Mouse (Mus musculus) Muller cell, postnatal 12 days (primary cell): ENCODE data around the gene Sec63.
A peak's percentile ranks its signal among the peaks of the same experiment; 100 is the strongest.

Source experiments
- DNase-seq: peaks from one replicate; pipeline ENCODE4 v3.0.0-alpha.2; 2015; ENCODE audit errors: inconsistent ontology term

Sec63 gene

DNA sequence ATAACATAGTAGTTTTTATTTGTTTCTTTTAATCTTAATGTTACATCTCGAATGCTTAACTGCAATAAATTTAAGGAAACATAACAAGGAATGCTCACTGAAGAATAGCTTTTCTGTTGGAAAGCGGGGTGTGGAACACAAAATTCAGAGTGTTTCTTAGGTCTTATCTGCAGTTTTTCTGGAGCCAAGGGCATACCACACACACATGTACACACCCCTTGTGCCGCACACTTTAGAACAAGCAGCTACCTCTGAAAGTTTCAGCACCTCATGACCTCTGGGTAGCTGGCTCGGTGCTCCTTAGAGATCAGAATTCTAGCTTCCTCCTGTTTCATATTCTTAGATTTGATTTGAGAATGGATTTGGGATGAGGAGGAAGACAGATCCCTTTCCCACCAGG lies 101.5 kb downstream of the Sec63 start:
- DNase-seq, result peak; percentile 29

DNA sequence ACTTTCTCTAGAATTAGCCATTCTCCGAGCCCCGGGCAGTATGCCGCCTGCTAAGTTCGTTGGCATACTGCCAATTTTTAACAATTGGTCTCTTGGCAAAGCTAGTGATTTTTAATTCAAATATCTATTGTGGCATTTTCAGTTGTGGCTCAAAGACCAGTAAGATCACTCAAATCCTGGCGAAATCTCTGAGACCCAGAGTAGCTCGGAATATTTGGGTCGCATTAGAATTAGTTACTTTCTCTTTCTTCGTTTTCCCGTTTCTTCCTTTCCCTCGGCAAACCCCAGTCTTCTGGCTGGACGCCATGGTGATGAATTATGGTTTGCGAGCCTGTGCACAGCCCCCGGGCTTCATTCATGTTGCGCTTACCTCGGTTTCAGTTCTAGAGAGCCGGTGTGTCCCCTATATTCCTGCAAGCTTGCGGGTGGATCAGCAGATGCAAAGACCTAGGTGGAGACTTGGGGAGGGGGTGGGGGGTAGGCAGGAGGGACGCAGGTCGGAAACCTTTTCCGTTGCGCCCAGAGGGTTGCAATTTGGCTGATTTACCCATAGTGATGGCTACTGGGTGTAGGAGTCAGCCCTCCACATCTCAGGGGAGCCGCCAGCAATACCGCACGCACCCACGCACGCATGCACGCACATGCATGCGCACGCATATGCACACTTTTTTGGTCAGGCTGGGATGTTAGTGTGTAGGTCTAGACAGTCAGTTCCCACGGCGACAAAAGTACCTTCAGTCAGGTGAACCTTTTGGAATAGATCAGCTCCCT lies 102.5 kb downstream of the Sec63 start:
- peak; percentile 68 for DNase-seq

DNA sequence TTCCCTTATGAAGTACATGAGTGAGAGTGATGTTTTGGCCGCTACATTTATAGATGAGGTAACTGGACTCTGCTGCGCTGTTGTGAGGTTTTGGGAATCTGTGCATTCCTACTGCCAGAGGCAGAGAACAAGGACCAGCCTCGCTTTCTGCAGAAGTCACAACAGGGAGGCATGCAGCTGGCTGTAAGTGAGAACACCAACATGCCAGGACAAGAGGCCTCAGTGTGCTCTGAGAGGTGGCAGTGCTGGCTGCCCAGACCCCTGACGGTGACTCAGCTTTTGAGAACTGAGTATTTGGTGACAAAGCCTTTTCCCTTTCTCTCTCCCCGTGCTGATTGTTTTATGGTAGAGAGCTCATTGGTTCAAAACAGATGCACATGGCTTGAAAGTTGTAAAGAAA lies 103.4 kb downstream of the Sec63 start:
- DNase-seq, result peak; percentile 77

DNA sequence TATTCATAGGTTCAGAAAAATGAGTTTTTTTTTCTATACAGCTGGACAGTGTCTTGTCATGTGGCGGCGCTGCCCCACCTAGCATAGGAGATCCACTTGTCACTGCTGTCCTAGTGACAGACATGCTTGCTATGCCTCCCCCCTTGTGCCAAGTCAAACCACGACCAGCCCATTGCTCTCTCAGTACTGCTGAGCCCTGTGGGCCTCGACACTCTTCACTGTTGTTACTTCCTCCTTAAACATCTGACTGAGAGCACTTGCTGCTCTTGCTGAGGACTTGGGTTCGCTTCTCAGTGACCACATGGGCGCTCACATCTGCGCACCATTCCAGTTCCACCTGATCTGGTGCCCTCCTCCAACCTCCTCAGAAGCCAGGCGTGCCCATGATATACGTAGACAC lies 107.1 kb downstream of the Sec63 start:
- no peak for DNase-seq

DNA sequence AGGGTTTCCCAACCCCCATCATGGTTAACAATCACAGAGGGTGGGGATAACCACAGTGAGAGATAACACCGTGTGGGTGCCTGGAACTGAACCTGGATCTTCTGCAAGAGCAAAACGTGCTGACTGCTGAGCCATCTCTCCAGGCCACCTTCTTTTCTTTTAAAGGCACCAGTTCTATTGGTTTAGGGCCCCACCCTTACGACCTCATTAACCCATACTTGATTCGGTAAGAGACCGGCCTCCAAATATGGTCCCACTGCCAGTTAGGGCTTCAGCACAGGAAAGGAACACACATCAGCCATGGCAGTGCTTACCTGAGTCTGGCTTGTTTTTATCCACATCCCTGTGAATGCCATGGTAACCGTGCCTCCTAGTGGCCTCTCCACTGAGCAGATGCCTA lies 108.2 kb downstream of the Sec63 start:
- DNase-seq, result no peak

DNA sequence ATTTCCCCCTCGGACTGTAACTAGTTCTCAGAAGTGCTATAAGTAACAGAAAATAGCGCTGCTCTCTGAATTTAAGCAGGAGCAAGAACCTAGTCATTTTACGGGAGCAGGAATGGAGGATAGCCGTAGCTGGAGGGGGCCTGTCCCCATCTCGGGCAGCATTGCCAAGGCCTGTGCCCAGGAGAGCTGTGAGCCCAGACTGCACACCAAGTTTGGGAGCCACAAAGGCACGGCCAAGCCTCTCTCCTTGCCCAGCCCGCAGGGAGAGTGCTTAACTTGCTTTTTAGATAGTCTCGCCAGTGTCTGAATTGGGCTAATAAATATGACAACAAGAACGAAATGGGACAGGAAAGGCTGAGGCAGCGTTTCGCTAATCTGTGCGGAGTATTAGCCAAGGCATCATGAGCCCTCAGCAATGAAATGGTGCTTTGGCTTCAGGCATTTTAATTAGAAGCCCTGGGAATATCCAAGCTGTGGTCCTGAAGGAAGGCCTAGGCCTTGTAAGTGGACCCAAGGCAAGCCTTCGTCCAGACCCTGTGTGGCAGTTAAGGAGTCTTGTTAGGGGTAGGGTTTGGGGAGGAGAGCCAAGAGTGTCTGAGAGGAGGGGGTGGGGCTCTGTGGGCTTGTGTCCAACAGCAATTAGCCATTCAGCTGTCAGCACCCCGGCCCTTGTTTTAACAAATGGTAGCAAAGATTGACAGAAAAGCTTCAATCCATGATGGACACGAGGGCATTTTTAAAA lies 111.1 kb downstream of the Sec63 start:
- no peak for DNase-seq

DNA sequence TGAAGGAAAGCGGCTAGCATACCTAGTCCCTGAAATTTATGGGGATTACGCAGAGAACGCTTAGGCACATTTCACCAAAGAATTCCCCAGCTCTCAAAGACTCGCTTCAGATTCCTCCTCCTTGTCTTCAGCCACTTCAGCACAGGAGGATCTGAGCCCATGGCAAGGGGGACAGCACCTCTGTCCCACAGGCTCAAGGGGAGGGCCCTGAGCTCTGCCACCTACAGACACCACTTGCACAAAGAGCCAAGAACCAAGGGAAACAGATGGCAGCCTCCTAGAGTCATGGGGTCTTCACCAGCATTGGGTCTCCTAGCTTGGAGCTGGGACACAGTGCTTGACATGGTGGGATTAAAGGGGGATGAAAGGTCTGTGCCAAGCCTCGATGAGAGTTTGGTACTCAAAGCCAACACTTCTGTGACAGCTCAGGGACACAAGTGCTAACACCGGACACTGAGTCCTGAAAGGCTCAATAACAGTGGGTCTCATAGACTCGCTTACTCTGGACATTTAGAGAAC lies 111.8 kb downstream of the Sec63 start:
- no peak for DNase-seq

DNA sequence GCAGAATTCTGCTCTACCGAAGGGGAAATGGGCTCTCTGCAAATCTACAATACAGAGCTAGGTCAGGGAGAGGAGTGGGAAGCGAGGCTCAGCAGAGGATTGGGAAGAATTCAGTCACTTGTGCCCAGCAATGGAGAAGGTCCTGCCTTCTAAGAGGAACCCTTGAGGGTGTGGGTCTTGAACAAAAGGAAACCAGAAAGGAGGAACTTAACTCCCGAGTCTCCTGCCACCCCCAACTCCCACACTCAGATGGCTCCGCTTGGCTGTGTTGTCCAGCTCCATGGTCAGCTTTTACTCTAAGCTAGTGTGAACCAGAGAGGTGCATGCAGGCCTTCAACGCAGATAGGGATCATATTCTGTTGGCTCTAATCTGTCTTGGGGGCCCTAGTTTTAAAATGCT lies 114.9 kb downstream of the Sec63 start:
- no peak for DNase-seq

DNA sequence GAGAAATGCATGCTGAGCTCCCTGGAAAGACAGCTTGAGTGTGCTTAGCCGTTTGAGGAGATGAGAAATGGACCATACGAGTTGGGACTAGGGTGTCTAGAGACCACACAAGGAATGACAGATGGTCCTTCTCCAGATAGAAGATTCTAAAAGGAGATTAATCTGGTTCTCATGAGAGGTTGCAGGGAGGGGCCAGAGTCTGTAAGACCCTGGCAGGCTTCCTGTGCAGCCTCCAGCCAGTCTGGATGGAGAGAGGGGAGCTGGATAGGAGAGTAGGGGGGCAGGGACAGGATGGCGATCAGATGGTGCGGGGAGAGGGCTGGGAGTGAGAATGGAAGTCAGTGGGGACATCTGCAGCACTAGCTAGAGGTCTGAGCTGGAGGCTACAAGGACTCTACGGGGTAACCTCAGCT lies 118.0 kb downstream of the Sec63 start:
- no peak for DNase-seq

DNA sequence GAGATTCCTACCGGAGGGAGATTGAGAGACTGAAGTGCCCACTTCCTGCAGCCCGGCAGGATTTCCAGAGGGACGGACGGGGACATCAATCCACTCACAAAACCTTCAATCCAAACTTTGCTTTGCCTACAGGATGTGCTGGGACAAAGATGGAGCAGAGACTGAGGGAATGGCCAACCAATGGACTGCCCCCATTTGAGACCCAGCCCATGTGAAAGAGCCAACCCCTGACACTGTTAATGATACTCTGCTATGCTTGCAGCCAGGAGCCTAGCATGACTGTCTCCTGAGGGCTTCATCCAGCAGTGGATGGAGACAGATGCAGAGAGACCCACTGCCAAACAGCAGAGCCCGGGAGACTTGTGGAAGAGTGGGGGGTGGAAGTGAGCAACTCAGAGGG lies 118.4 kb downstream of the Sec63 start:
- no peak for DNase-seq
